ENCODE assay signal across 19 mouse cellular contexts in genomic region chr6:71237031-71237431, GRCm38 (mm10). TPM values are rescaled to one million over a fixed set of nuclear protein-coding genes. Genes with fewer than 3 reads are reported as not detected.
A peak's percentile ranks its signal among the peaks of the same experiment; 100 is the strongest.
DNase-seq lines count a peak whose midpoint lies in the region; ATAC-seq and TF ChIP-seq lines count a peak whose summit lies in the region.
"Had no signal": no experiment of that assay in that cellular context is flagged by ENCODE, and none has a peak within 500 bp of the region (broad histone marks: within the 10 kb centered on the region; RNA-seq: fewer than 3 reads in every experiment).

No protein-coding gene starts in this region.

- H3K27ac ChIP-seq in liver, adult 2 months (replicated peaks; ENCODE audit: insufficient read depth, low read depth, low read length) = peak overlapping the region; percentile 63
- peak overlapping the region; percentile 54 for H3K27ac ChIP-seq in intestine, embryonic 15.5 days
- no peak overlapping the region for H3K27ac ChIP-seq in stomach, embryonic 15.5 days
- H3K27ac ChIP-seq in left cerebral cortex, adult 2 months = no peak overlapping the region

- TF ChIP-seq CTCF in liver, adult 2 months (IDR thresholded peaks at IDR 0.05; ENCODE audit: low read depth, low read length) = no peak
- TF ChIP-seq CTCF in left cerebral cortex, adult 2 months (IDR thresholded peaks at IDR 0.05) = no peak

- H3K36me3 ChIP-seq in liver, adult 2 months (ENCODE audit: control insufficient read depth, insufficient read depth, low read length) = no peaks in the 10 kb centered on the region
- H3K36me3 ChIP-seq in intestine, embryonic 15.5 days = no peaks in the 10 kb centered on the region
- no peaks in the 10 kb centered on the region for H3K36me3 ChIP-seq in stomach, embryonic 15.5 days

- H3K9me3 ChIP-seq in intestine, embryonic 15.5 days = no peaks in the 10 kb centered on the region
- no peaks in the 10 kb centered on the region for H3K9me3 ChIP-seq in stomach, embryonic 15.5 days

- no peak overlapping the region for H3K4me3 ChIP-seq in liver, adult 2 months (ENCODE audit: insufficient read depth, low read depth, low read length)
- H3K4me3 ChIP-seq in intestine, embryonic 15.5 days (replicated peaks) = no peak overlapping the region
- H3K4me3 ChIP-seq in stomach, embryonic 15.5 days (replicated peaks) = no peak overlapping the region
- H3K4me3 ChIP-seq in left cerebral cortex, adult 2 months = no peak overlapping the region

- H3K4me1 ChIP-seq in liver, adult 2 months (ENCODE audit: control insufficient read depth, insufficient read depth, low read length) = peaks cover 6% of the 10 kb centered on the region
- no peaks in the 10 kb centered on the region for H3K4me1 ChIP-seq in intestine, embryonic 15.5 days (replicated peaks)
- H3K4me1 ChIP-seq in stomach, embryonic 15.5 days = no peaks in the 10 kb centered on the region

- 17% methylated on average over 6 of the region's 6 CpGs for WGBS in liver, adult 2 months
- 57% methylated on average over 6 of the region's 6 CpGs for WGBS in intestine, embryonic 15.5 days
- WGBS in large intestine, adult 2 months = 36% methylated on average over 6 of the region's 6 CpGs
- 53% methylated on average over 6 of the region's 6 CpGs for WGBS in stomach, embryonic 15.5 days

- peak; percentile 80 for ATAC-seq in intestine, embryonic 15.5 days
- peak; percentile 59 for ATAC-seq in stomach, embryonic 15.5 days (ENCODE audit: insufficient read depth, low FRiP score, low read depth)
- ATAC-seq in erythroid progenitor cell, adult 5-6 weeks (replicated peaks; ENCODE audit: low FRiP score, poor library complexity, severe bottlenecking) = no peak

- H3K79me2 ChIP-seq in liver, adult 2 months (ENCODE audit: control insufficient read depth, insufficient read depth, low read length) = no peaks in the 10 kb centered on the region

- no peak for TF ChIP-seq POLR2A in liver, adult 2 months (IDR thresholded peaks at IDR 0.05; ENCODE audit: extremely low read depth, insufficient read depth, low read length)

- no peak overlapping the region; the same call in 1 of the 2 replicates for H3K9ac ChIP-seq in liver, adult 2 months (ENCODE audit: low read depth, low read length)
- H3K9ac ChIP-seq in intestine, embryonic 15.5 days = no peak overlapping the region
- H3K9ac ChIP-seq in stomach, embryonic 15.5 days = no peak overlapping the region

- H3K4me2 ChIP-seq in intestine, embryonic 15.5 days (replicated peaks) = 0 out of 2 replicates have a peak overlapping the region, but pooled peaks have one; percentile 9
- no peak overlapping the region for H3K4me2 ChIP-seq in stomach, embryonic 15.5 days
- H3K4me2 ChIP-seq: heart, embryonic 11.5 days; midbrain, embryonic 11.5 days had no signal

- H3K27me3 ChIP-seq in liver, adult 2 months (ENCODE audit: control insufficient read depth, insufficient read depth, low read length) = no peaks in the 10 kb centered on the region
- H3K27me3 ChIP-seq in intestine, embryonic 15.5 days (replicated peaks) = no peaks in the 10 kb centered on the region
- H3K27me3 ChIP-seq in stomach, embryonic 15.5 days (replicated peaks) = no peaks in the 10 kb centered on the region

- intact Hi-C loops in left cerebral cortex, adult 2 months (cut with DNase I) = no loop called here

- peak; percentile 99 for DNase-seq in liver, adult 2 months (ENCODE audit: extremely low read depth, low read depth, low spot score)
- DNase-seq in liver = no peak
- peak; percentile 21 for DNase-seq in large intestine, adult 2 months (ENCODE audit: low read depth, low spot score)
- no peak for DNase-seq in left cerebral cortex, adult 2 months (ENCODE audit: extremely low spot score in 1 of 2, low spot score in 2 of 2)
- DNase-seq: cerebellum, adult 11-12 months; gastrocnemius, postnatal 14 days; heart, postnatal 4 days; spleen, adult 18-20 months had no signal

RNA-seq across cellular contexts. Expression of gene Krcc1, which starts 34.4 kb away (rescaled TPM):
- total RNA-seq in liver, adult 2 months (2014; rRNA removed) = 52.7 and 56.6 TPM in 2 replicates
- 9.0 and 9.5 TPM in 2 replicates for polyA plus RNA-seq in liver, adult 2 months (2012; rRNA removed)
- polyA plus RNA-seq in intestine, embryonic 15.5 days (2015; fragmentation: Nextera tagmentation; extraction: Ambion mirVana) = 62.2 and 72.5 TPM in 2 replicates
- polyA plus RNA-seq in large intestine, adult 2 months (2012; rRNA removed) = 11.1 and 13.1 TPM in 2 replicates
- polyA plus RNA-seq in stomach, embryonic 15.5 days (2015; fragmentation: Nextera tagmentation; extraction: Ambion mirVana) = 60.0 and 60.8 TPM in 2 replicates
- total RNA-seq in left cerebral cortex, adult 2 months (2021) = 10 to 100 TPM; 12.2 to 13.1 TPM
- total RNA-seq in erythroid progenitor cell, adult 5-6 weeks (2015; ENCODE audit: low replicate concordance) = 21.8 and 56.9 TPM in 2 replicates
- 42.4 and 49.0 TPM in 2 replicates for total RNA-seq in erythroid progenitor cell, adult 5-6 weeks (2017; ENCODE audit: low replicate concordance)

RNA-seq across cellular contexts. Expression of gene Fabp1, which starts 37.4 kb away (rescaled TPM):
- total RNA-seq in liver, adult 2 months (2014; rRNA removed) = 4,448 and 10,515 TPM in 2 replicates
- polyA plus RNA-seq in liver, adult 2 months (2012; rRNA removed) = 1,879 and 1,952 TPM in 2 replicates
- 2,291 and 2,664 TPM in 2 replicates for polyA plus RNA-seq in intestine, embryonic 15.5 days (2015; fragmentation: Nextera tagmentation; extraction: Ambion mirVana)
- polyA plus RNA-seq in large intestine, adult 2 months (2012; rRNA removed) = 6.8 and 140 TPM in 2 replicates
- 500 and 589 TPM in 2 replicates for polyA plus RNA-seq in stomach, embryonic 15.5 days (2015; fragmentation: Nextera tagmentation; extraction: Ambion mirVana)
- not detected for total RNA-seq in left cerebral cortex, adult 2 months (2021)
- total RNA-seq in erythroid progenitor cell, adult 5-6 weeks (2015; ENCODE audit: low replicate concordance) = not detected in 2 replicates
- total RNA-seq in erythroid progenitor cell, adult 5-6 weeks (2017; ENCODE audit: low replicate concordance) = not detected in 2 replicates
- total RNA-seq: adrenal gland, adult 18-20 months; ES-E14; gastrocnemius, postnatal 14 days; heart, postnatal 4 days; layer of hippocampus, postnatal 10 days; left cerebral cortex, postnatal 25 days had no signal
- polyA plus RNA-seq: embryonic facial prominence, embryonic 11.5 days; midbrain, embryonic 11.5 days; neural tube, embryonic 14.5 days had no signal

Comparison
In these comparisons a context has a peak if more than half of its experiments do, and no peak if none do; other contexts are left out.
1. DNase-seq: peak in liver, adult 2 months (single experiment) and large intestine, adult 2 months (single experiment); none in liver (single experiment) and left cerebral cortex, adult 2 months (0 of 2).
2. H3K27ac ChIP-seq: peak in liver, adult 2 months (single experiment) and intestine, embryonic 15.5 days (single experiment); none in stomach, embryonic 15.5 days (single experiment) and left cerebral cortex, adult 2 months (single experiment).